Mouse (Mus musculus): ENCODE data around the gene Hpse.

The Hpse gene

DNA sequence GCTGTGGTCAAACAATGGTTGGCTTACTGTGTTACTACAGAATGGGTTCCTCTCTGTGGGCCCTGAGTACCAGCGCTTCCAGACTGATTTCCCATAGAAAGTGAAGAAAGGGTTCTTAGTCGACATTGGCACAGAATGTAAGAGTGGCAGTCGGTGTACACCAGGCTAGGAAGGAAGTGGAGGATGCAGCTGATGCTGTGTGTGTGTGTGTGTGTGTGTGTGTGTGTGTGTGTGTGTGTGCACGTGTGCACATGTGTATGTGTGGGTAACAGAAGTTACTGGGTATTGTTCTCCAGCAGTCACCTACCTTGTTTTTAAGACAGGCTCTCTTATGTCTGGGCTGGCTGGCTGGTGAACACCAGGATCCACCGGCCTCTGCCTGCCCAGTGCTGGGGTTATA lies 77.2 kb downstream of the Hpse start:
- no peak for DNase-seq (ENCODE audit: low read depth, low spot score)

DNA sequence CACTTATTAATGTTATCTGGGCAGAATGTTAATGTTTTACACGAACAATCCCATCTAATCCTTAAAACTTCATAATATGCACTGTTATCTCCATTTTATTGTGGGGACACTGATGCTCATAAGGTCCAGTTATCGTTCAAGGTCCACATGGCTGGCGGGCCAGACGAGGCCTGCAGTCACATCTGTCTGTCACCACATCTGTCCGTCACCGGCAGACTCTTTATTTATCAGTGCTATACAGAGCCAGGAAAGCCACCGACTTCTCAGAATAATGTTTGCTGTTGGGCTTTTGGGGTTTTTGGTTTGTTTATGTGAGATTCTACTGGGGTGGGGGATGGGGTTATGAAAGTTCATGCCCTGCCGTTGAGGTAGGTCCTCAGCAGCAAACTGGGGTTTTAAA lies 81.0 kb downstream of the Hpse start:
- DNase-seq (ENCODE audit: low read depth, low spot score), result peak; percentile 35

DNA sequence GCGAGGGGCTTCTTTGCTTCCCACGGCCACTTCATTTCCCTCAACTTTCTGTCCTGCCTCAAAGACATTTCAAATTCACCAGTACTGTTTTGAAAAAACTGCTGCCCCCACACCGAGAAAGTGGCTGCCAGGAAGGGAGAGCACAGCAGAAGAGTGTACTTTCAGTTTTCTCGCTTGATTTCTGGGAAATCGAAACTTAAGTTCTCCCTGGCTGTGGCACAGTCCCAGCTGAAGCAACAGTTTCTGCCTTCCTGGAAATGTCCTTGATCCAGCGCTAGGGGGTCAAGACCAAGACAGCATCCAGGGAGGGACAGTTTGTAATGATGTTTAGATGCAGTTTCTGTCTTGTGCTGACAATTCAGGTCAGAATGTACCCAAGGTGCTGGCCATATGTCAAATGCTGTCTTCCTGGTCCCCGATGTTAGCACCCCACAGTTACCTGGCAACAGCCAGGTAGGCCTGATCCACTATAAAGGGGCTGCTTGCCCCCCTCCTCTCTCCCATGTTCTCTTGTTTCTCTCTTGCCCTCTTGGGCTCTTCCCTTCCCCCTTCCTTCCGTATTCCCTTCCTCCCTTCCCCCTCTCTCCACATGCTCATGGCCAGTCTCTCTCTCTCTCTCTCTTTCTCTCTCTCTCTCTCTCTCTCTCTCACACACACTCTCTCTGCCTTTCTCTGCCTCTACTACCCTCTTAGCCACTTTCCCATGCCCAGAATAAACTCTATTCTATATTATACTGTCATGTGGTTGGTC lies 82.5 kb downstream of the Hpse start:
- no peak for DNase-seq (ENCODE audit: low read depth, low spot score)

DNA sequence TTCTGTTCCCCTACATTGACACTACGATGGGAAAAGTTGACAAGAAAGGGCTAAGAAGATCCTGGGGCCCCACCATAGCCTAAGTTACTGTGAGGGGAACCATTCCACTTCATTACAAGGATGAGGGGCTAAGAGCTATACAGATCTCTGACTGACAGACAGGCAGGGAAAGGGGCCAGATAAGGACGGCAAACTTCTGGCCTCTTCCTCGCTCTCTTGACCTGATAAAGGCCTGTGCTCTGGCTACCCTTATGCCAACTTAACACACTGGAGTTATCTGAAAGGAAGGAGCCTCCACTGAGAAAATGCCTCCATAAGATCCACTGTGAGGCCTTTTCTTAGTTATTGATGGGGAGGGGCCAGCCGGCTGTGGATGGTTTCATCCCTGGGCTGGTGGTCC lies 83.6 kb downstream of the Hpse start:
- DNase-seq (ENCODE audit: low read depth, low spot score), result no peak

- no peak for DNase-seq (ENCODE audit: low read depth, low spot score)
Measured at GRCm38 (mm10) chr5:100634885-100635478, 84.5 kb downstream of the Hpse start.

DNA sequence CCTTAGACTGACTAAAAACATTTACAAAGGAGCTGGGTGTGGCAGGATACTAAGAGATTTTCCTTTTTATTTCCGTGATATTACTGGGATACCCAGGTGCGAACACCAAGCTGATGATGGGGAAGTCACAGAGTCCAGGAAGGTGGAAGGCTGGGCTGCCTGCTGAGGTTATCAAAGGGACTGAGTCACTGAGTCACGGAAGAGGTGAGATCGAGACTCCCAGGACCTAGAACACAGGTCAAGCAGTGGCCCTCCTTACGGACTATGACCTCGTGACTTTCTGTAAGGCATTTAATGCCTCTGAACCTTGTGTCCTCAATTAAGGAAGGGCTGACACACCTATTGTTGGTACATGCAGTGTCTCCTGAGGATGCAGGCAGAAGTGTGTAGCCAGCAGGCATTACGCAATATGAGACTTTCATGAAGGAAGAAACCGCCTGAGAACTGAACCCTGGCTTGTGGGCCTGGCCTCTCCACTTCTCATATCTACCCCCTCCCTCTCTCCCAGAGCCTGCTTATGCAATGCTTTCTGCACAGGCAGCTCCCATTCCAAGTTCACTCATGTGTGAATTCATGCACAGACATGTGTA lies 86.9 kb downstream of the Hpse start:
- DNase-seq (ENCODE audit: low read depth, low spot score), result no peak
